Mouse (Mus musculus): ENCODE data around the gene Il17rb.

Il17rb gene

DNA sequence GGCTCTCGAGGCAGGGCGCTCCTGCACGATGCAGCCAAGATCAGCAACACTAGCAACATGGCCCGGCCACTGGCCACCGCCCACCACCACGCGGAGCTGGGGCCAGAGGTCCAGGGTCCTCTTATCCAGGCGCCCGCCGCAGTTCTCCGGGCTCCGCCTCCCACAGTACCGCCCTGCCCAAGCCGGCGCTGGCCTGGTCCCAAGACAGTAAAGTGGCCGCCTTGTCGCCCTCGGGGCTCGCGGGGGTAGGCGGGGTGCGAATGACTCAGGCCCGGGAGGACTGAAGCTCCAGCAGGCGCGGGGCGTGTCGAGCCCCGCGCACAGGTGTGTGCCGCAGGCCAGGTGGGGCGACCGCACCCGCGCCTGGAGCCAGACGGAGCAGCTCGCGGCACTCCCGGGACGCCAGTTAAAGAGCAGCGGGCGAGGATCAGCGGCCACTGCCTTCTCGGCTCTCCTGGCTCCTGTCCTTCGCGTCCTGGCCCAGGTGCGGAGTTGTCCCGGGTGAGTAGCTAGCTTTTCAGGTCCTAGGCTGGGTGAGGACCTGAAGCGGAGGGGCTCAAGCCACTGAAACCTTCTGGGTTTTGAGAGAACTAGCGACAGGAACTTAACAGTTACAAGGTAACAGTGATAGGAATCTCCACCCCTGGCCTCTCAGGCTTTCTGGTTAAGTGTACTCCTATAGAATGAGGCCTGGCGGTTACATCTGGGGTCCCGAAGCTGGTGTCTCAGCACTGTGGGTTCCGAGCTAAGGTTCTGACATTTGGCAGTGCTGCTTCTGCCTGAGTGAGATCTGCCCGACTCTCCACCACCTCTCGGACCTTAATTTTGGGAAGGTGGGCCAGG lies at the start of gene Il17rb, which contains the start of gene Chdh:
TSS of gene Il17rb (minus strand) at position 164 of the 843 bp plus-strand sequence.
TSS of gene Chdh (plus strand) at position 291 of the 843 bp plus-strand sequence.
- peak; percentile 5 to 6 for DNase-seq (ENCODE audit: low read depth in 1 of 2, low spot score in 2 of 2)

DNA sequence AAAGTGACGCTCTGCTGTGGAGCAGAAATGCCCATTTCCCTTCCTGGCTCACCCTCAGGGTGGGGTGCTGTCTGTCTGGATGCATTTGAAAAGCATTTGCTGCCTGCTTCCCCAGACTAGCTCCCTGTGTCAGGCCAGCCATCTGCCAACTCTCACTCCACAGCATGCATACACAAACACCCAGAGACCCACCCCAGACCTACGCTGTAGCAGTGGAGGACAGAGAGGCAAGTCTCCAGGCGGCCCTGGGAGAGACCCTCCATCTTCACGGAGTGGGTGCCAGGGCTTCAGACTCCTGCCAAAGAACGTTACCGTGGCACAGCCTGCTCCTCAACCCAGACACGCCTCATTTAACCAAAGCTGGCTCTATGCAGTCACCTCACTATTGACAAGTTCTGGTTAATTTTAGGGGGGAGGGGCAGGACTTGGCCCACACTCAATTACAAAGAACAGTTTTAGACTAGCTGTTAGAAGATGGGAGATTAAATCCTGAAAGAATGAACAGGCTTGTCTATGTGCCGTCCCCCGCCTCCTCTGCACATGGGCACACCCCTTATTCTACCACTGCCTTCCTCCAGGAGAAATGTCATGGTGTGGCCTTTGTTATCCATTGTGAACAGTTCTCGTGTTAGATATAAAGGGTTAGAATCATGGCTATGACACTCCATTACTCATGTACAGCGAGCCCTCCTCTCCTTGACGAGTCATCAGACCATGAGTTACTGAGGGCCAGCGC lies 47.5 kb upstream of the Il17rb start:
- DNase-seq (ENCODE audit: low read depth in 1 of 2, low spot score in 2 of 2): no peak

DNA sequence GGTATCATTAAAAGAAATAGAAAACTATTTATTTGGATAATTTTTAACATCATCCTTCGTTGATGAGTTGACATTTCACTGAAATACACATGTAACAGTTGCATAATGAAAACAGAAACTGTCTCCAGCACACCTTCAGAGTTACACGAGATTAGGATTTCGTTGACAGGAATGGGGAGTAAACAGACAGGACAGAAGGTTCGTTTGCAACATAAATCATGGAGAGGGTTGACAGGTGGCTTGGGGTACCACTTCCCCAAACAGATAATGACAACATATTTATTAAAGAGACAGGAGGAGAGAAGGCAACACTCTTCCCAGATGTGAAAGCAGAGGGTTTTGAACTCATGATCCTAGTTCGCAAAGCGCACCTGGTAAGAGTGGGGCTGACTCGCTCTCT lies 46.2 kb upstream of the Il17rb start:
- no peak for DNase-seq (ENCODE audit: low read depth in 1 of 2, low spot score in 2 of 2)

DNA sequence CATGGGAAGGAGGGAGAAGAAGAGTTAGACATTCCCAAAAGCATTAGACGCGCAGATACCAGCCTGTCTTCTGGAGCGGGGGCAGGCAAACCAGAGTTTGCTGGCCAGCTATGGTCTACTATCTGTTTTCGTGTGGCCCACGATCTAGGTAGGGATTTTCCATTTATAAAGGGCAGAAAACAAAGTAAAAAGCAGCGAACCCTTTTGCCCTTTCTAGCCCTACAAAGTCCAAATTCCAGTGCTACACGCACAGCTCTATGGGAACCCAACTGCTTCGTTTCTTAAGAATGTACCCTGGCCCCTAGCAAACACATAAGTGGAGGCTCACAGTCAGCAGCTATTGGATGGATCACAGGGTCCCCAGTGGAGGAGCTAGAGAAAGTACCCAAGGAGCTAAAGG lies 41.6 kb upstream of the Il17rb start:
- no peak for DNase-seq (ENCODE audit: low read depth in 1 of 2, low spot score in 2 of 2)

DNA sequence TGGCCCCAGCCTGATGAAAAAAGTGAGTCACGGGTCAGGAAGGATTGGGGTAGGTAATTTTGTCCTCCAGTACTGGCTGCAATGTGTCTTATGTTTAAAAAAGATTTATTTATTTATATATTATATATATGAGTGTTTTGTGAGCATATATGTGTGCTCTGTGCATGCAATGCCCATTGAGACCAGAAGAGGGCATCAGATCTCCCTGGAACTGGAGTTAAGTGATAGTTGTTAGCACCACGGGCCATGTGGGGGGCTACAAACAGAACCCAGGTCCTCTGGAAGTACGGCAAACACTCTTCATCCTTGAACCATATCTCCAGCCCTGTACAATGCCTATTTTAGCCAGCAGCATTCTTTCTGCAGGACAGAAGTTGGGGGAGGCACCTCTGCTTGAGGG lies 39.4 kb upstream of the Il17rb start:
- no peak for DNase-seq (ENCODE audit: low read depth in 1 of 2, low spot score in 2 of 2)

DNA sequence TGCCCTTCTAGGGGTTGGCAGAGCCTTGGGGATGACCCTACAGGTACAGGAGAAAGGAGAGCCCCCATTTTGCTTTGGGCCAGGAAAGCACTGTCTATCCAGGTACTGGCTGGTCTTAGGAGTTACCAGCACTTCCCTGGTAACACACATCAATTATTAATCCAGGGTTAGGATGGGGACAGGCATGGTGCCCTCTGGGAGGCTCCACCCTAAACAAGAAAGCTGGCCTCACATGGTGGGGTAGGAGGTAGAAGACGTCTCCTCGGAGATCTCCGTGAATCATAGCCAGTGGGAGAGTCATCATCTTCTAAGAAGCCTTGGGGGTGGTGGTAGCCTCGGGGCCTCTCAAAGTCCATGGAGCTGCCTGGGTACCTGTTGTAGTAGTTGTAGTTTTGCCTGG lies 38.3 kb upstream of the Il17rb start:
- no peak for DNase-seq (ENCODE audit: low read depth in 1 of 2, low spot score in 2 of 2)

DNA sequence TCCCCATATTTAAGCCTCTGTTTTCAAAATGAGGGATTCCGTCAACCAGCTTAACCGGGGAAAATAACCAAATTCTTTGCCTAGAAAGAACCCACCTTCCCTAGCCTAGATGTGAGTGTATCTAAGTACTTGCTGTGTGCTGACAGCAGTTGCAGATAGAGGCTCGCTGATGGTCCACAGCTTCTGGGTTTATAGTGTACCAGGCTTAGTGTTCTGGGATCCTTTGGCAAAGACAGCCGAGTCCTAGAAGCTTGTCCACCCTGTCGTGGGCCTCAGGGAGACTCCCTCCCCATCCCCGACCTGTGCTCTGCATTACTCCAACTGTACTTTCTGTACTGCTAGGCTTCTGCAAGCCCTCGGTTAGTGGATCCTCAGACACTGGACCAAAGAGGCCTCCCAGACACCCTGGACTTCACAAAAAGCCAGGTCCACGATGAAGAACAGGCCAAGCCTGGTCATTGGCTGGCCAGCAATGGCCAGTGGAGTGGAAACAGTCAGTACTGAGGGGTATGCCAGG lies 37.1 kb upstream of the Il17rb start:
- no peak for DNase-seq (ENCODE audit: low read depth in 1 of 2, low spot score in 2 of 2)

DNA sequence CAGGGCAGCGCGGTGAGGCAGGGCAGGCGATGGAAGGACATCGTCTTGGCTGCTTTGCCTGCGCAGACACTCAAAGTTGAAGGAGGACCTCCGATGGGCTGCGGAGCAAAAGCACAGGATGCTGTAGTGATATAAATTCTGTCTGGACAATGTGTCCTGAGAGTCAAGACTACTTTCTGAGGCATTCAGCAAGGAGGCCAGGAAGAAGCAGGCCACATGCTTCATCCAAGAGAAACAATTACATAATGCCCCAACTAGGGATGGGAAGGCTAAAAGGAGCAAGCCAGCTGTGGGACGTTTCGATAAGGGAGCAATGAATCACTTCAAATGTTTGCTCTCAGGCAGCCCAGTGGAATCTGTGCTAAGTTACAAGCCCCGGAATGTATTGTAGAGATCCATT lies 36.5 kb upstream of the Il17rb start:
- DNase-seq (ENCODE audit: low read depth in 1 of 2, low spot score in 2 of 2): no peak

DNA sequence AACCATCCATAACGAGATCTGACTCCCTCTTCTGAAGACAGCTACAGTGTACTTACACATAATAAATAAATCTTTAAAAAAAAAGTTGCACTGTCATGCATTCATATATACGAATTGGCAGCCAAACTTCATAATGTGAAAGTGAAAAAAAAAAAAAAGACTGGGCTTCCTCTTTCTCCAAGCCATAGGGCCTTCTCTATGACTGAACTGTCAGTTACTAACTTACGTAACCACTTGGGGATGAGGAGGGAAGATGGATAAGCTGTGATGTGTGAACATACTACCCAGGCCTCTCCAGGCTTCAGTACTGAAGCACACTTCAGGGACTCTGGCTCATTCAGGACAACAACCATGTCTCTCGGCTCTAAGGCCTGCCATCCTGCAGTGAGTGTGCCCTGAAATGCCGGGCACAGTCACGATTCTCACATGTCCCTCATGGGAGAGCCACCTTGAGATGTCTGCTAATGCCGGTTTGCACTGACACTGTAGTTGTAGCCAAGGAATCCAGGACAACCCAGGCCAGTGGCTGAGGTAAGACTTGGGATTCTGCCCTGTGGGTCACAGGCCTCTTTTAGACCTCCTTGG lies 34.8 kb upstream of the Il17rb start:
- DNase-seq (ENCODE audit: low read depth in 1 of 2, low spot score in 2 of 2): peak in 1 of 2 experiments; percentile 4

DNA sequence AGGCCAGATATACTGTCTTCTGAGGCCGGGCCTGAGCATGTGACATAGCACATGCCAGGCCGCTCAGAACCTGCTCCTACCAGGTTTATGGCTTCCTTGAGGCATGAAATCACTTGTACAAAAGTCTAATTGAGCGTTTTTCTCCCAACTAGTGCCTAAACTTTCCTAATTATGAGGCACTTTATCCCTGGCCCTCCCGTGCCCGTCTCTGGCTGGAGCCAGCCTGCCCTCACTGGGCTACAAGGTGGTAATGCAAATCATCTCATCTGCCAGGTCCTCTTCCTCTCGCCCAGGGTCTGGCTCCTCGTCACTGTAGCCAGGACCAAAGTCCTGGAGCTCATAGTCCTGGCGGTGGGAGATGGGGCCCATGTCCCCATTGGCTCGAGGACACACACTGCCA lies 33.1 kb upstream of the Il17rb start:
- DNase-seq (ENCODE audit: low read depth in 1 of 2, low spot score in 2 of 2): no peak

DNA sequence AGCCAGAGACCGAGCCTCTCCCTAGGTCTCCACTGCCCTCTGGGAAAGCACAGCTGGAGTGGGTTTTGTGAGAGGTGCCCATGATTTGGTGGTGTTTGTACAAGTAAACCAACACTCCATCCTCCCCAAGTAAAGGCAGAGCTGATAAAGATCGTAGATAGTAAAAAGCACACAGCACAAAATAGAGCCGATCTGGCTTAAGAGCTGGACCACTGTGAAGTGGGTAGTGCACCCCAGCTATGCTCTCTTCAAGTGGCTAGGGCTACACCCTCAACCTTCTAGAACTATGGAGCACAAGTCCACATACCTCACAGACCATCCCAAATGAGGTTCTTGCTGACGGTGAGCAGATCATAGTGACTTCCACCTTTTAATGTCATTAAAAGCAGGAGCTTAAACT lies 30.7 kb upstream of the Il17rb start:
- DNase-seq (ENCODE audit: low read depth in 1 of 2, low spot score in 2 of 2): no peak

DNA sequence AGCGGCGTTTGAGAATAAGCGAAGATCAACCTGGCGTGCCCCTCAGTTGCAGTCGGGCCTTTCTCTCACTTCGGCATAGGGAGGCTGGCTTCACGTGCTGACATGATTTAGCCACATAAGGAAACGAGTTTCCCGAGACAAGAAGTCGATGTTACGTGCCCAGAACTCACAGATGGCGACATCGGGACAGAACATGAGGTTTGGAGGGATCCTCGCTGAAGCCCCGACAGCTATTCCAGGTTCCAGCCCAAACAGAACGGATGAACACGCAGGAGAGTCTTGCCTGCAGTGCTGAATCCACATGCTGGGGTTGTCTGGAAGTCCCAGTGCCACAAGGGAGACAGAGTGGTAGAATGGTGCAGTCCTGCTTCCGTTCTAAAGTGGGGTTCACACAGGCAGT lies 29.7 kb upstream of the Il17rb start:
- no peak for DNase-seq (ENCODE audit: low read depth in 1 of 2, low spot score in 2 of 2)

DNA sequence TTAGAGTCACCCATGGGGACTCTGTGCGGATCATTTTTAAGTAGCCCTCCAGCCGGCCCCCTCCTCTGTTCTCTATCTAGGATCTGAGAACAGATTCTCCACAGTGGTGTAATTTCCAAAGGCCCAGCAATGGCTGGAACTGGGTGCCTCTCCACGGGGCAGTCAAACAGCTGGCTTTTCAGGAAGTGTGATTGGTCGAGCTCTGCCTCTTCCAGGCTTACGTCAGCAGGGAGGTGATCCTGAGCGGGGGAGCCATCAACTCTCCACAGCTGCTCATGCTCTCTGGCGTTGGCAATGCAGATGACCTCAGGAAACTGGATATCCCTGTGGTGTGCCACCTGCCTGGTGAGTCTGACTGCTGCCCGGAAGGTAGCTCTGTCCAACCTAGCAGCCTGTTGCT lies 24.7 kb upstream of the Il17rb start:
- no peak for DNase-seq (ENCODE audit: low read depth in 1 of 2, low spot score in 2 of 2)

DNA sequence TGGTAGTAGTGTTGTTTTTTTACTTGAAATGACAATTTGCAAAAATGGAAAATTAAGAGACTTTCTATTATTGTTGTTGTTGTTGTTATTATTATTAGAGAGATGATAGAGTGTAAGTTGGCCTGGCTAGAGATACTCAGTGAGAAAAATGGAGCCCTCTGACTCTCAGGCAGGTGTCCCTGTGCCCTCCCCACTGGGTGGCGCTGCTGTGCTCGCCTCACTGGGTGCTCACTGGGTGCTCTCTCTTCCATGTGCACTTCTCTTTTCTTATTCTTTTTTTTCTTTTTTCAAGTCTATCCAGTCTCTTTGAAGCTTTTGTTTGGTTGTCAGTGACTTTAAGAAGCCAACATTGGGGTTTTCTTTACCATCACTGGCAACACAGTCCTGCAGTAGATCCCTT lies 18.7 kb upstream of the Il17rb start:
- DNase-seq (ENCODE audit: low read depth in 1 of 2, low spot score in 2 of 2): no peak

DNA sequence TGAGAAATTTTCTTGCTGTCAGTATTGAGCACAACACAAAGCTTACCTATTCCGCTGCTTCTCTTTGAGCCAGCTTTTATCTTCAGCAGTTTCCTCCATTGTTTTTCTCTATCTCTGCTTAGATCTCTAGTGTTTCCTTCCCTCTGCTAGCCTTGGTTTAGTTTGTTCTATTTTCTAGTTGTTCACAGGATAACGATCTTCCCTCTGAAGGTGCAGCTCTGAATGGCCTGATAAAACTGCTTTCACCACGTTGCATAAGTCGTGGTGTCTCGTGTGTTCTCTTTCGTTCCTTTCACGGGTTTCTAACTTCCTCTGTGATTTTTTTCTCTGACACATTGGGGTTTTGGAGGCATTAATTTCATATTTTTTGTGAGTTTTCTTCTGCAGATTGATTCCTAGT lies 15.7 kb upstream of the Il17rb start:
- DNase-seq (ENCODE audit: low read depth in 1 of 2, low spot score in 2 of 2): no peak

DNA sequence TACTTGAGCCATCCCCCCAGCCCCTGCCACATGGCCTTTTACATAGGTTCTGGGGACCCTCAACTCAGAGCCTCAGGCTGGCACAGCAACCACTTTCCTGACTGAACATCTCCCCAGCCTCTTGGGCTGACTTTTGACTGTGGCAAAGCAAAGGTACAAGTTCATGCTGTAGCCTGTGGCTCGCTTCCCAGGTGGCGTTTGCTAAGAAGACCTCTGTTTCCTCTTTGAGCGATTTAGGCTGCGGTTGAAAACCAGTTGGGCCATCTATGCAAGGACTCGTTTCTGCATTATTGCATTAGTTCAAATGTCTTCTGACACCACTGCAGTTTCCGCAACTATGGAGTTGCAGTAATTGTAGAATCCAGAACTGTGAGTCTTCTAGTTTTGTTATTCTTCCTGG lies 13.8 kb upstream of the Il17rb start:
- no peak for DNase-seq (ENCODE audit: low read depth in 1 of 2, low spot score in 2 of 2)

DNA sequence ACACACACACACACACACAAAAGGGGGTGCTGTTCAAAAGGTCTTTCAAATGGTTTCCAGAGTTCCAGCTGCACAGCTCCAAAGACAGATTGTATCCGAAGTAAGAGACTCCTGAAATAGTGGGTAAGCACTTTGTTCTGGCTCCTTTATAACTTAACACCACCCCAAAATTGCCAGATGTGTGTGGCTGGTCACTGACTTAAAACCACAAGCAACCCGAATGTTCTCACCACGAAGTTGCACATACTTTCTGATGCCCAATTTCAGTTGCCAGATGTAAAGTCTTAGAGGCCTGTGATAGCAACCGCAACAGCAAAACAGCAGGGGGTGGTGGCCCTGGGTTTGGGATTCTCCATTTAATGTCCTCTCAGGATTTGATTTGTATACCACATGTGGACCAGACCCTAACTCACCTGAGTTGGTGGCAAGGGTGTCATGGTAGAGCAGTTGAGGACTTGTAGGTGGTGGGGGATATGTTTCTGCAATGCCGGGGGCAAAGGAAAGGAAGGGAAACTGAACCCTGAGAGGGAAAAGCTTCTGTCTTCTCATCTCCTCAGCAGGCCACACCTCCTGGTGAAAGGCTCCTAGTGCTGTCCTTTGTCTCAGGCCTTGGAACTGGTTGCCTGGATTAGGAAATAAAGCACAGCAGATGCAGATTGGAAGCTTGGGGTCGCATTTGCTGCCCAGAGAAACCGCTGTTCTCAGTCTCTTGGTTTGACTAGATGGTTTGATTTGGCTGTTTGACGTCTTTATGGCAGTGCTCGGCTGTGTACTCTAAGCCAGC lies 11.3 kb upstream of the Il17rb start:
- DNase-seq (ENCODE audit: low read depth in 1 of 2, low spot score in 2 of 2): no peak

DNA sequence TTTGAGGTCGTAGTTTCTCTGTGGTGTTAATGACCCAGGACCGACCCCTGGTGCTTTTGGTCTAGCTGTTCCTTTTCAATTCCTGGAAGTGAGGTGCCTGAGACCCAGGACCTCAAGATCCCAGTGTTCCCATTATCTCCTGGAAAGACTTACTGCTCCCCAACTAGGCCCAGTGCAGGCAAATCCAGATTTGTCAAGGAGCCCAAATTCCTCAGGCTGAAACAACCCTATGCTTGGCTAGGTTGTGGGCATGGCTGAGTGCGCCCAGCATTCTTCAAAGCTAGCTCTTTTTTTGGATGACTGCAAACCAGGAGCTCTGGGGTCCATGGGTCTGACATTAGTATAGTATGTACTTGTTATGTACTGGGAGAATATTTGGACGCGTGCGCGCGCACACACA lies 10.7 kb upstream of the Il17rb start:
- DNase-seq (ENCODE audit: low read depth in 1 of 2, low spot score in 2 of 2): no peak

DNA sequence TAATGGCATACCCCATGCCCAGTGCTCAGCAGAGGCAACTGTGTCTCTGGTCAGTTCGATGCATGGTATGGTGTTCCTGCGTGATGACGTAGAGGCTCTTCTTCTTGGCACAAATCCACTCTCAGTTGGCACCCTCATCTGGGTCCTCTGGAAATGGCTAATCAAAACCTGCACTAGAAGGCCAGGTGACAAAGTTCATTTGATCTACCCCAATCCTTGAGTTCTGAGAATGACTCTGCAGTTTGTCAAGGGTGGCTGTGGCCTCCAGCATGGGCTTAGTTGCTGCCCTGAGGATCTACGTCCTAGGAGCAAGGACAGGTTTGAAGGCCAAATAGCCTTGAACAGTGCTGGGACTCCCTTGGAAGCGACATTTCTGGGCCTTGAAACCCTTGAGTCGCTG lies 10.2 kb upstream of the Il17rb start:
- DNase-seq (ENCODE audit: low read depth in 1 of 2, low spot score in 2 of 2): no peak

DNA sequence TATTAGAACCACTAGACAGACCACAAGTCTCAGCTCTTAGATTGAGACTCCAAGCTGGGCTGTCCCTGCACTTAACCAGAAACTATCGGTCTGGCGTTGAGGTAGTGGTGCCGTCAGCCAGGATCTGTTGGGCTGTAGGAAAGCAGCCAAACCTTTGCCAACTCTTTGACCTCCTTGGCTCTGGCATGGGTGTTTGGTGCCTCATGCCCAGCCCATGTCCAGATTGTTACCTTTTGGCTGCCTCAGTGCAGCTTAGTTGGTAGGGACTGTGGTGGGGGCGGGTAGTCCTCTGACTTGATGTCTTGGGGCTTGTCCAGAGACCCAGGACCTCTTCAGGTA lies 9.7 kb upstream of the Il17rb start:
- DNase-seq (ENCODE audit: low read depth in 1 of 2, low spot score in 2 of 2): no peak

DNA sequence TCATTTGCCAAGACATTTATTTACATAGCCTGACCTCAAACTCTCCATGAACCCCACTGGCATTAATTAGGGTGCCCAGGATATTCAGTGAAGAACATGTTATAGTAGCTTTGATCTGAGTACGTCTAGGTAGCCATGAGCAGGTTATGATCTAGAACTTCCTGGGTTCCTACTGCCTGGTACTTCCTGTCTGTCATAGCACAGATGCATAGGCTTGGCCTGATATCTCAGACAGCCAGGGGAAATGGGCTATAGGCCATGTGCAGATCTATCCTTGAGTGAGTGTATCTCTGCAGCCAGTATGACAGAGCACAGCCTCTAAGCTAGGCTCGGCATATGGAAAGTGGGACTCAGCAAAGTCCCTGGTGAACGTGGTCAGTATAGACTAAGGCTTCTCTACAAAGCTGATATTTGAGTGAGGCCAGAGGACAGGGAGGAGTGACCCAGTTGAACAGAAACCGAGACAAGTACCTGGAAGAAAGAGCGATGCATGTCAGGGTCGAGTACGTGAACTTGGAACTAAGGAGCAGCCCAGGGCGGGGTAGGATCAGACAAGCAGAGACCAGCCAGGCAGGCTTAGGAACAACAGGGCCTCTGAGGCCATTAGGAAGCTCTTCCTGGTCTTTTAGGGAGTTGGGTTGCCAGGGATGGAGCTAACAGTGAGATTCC lies 9.2 kb upstream of the Il17rb start:
- no peak for DNase-seq (ENCODE audit: low read depth in 1 of 2, low spot score in 2 of 2)
